Mouse (Mus musculus) MEL (cell line): ENCODE data around the gene Ap3b2. TPM values are rescaled to one million over a fixed set of nuclear protein-coding genes. Genes with fewer than 3 reads are reported as not detected.

Experiments used
- DNase-seq: peaks from one replicate; pipeline ENCODE4 v3.0.0; 2011; ENCODE audit warnings: low read depth, low spot score
- H3K27ac ChIP-seq: 2 replicates; pipeline ENCODE4 v1.5.1; 2012; ENCODE audit warnings: low read depth, mild to moderate bottlenecking, control low read depth, low read length, moderate library complexity; ENCODE audit not compliant: control insufficient read depth
- H3K27me3 ChIP-seq, 2 experiments: fragments of 150-350 bp in 1 of 2; sonication (generic) in 1 of 2; 2 replicates each; pipeline ENCODE4 v1.6.1; 2012; ENCODE audit warnings: low read length in 2 of 2, mild to moderate bottlenecking in 2 of 2, improper control_type of control experiment in 1 of 2, moderate library complexity in 1 of 2; ENCODE audit not compliant: insufficient read depth in 2 of 2, control insufficient read depth in 1 of 2
- H3K36me3 ChIP-seq, 2 experiments: 2 replicates each; pipeline ENCODE4 v1.6.1; 2012 to 2014; ENCODE audit warnings: low read length in 2 of 2, improper control_type of control experiment in 1 of 2, inconsistent platforms in 1 of 2, mild to moderate bottlenecking in 1 of 2; ENCODE audit not compliant: insufficient read depth in 2 of 2, control insufficient read depth in 1 of 2
- H3K4me1 ChIP-seq, 2 experiments: fragments of 150-350 bp in 1 of 2; sonication (generic) in 1 of 2; 2 replicates each; pipeline ENCODE4 v1.6.1; 2012; ENCODE audit warnings: low read length in 2 of 2, improper control_type of control experiment in 1 of 2, mild to moderate bottlenecking in 1 of 2; ENCODE audit not compliant: insufficient read depth in 2 of 2, control insufficient read depth in 1 of 2
- H3K4me3 ChIP-seq, 2 experiments: fragments of 150-350 bp in 1 of 2; sonication (generic) in 1 of 2; 2 replicates each; pipeline ENCODE4 v1.5.1; 2012; ENCODE audit warnings: low read depth in 2 of 2, low read length in 2 of 2, mild to moderate bottlenecking in 2 of 2, moderate library complexity in 2 of 2, control low read depth in 1 of 2, improper control_type of control experiment in 1 of 2; ENCODE audit not compliant: control insufficient read depth in 1 of 2, insufficient read depth in 1 of 2
- H3K79me2 ChIP-seq: 2 replicates; pipeline ENCODE4 v1.6.1; 2012; ENCODE audit warnings: mild to moderate bottlenecking, low read length, moderate library complexity; ENCODE audit not compliant: control insufficient read depth, poor library complexity, insufficient read depth
- H3K9ac ChIP-seq: 2 replicates; pipeline ENCODE4 v1.6.1; 2012; ENCODE audit warnings: low read depth, mild to moderate bottlenecking, control low read depth, low read length, moderate library complexity; ENCODE audit not compliant: control insufficient read depth, poor library complexity, severe bottlenecking
- H3K9me3 ChIP-seq: fragments of 150-350 bp; sonication (generic); replicated peaks from 2 replicates; pipeline ENCODE4 v1.6.1; 2012; ENCODE audit warnings: mild to moderate bottlenecking, low read length, improper control_type of control experiment, moderate library complexity; ENCODE audit not compliant: insufficient read depth
- EP300 ChIP-seq, 2 experiments: IDR thresholded peaks; 2 replicates each; pipeline ENCODE4 v1.6.1; 2011; ENCODE audit warnings: improper control_type of control experiment in 2 of 2, low read length in 2 of 2, low read depth in 1 of 2, mild to moderate bottlenecking in 1 of 2
- ETS1 ChIP-seq: IDR thresholded peaks from 2 replicates; pipeline ENCODE4 v1.6.1; 2012; ENCODE audit warnings: low read depth, mild to moderate bottlenecking, inconsistent platforms, low read length, improper control_type of control experiment, moderate library complexity
- GABPA ChIP-seq: IDR thresholded peaks from 2 replicates; pipeline ENCODE4 v1.6.1; 2012; ENCODE audit warnings: low read depth, mild to moderate bottlenecking, inconsistent platforms, low read length, improper control_type of control experiment, moderate library complexity
- MAX ChIP-seq: IDR thresholded peaks from 2 replicates; pipeline ENCODE4 v1.6.1; 2011; ENCODE audit warnings: low read length, improper control_type of control experiment
- POLR2A ChIP-seq, 2 experiments: IDR thresholded peaks; 2 replicates each; pipeline ENCODE4 v1.6.1; 2011 to 2012; ENCODE audit warnings: low read length in 2 of 2, mild to moderate bottlenecking in 2 of 2, control low read depth in 1 of 2, improper control_type of control experiment in 1 of 2, low read depth in 1 of 2, moderate library complexity in 1 of 2; ENCODE audit not compliant: control insufficient read depth in 1 of 2, insufficient read depth in 1 of 2, poor library complexity in 1 of 2
- SIN3A ChIP-seq: IDR thresholded peaks from 2 replicates; pipeline ENCODE4 v1.6.1; 2012; ENCODE audit warnings: low read length, improper control_type of control experiment, inconsistent platforms
- TBP ChIP-seq: IDR thresholded peaks from 2 replicates; pipeline ENCODE4 v1.8.0; 2011; ENCODE audit warnings: low read depth, low read length, improper control_type of control experiment
- UBTF ChIP-seq: IDR thresholded peaks from 2 replicates; pipeline ENCODE4 v1.6.1; 2012; ENCODE audit warnings: low read depth, mild to moderate bottlenecking, inconsistent platforms, low read length, improper control_type of control experiment, moderate library complexity, borderline replicate concordance; ENCODE audit not compliant: insufficient read depth
- ZMIZ1 ChIP-seq: IDR thresholded peaks from 2 replicates; pipeline ENCODE4 v1.6.1; 2012; ENCODE audit warnings: low read depth, mild to moderate bottlenecking, inconsistent platforms, low read length, improper control_type of control experiment, moderate library complexity
- ZNF384 ChIP-seq: IDR thresholded peaks from 2 replicates; pipeline ENCODE4 v1.6.1; 2012; ENCODE audit warnings: low read depth, mild to moderate bottlenecking, inconsistent platforms, low read length, improper control_type of control experiment
- polyA plus RNA-seq, 2 experiments: library from polyadenylated mRNA; stranded (reverse) in 1 of 2; unstranded in 1 of 2; fragments of >175 nt in 1 of 2; fragments of >200 nt in 1 of 2; gene quantifications; 2 replicates each; pipeline versions ENCODE4 v1.2.1 to v1.2.4; 2012; ENCODE audit warnings: low replicate concordance in 2 of 2, low read depth in 1 of 2; ENCODE audit not compliant: insufficient read length in 2 of 2, insufficient read depth in 1 of 2, missing spikeins in 1 of 2
- total RNA-seq: library from RNA; depleted of rRNA; stranded (reverse); fragments of 300-350 nt; gene quantifications from 2 replicates; pipeline ENCODE4 v1.2.3, GENCODE M21; 2012; rRNA removed

The Ap3b2 gene
- total and polyA plus RNA-seq, 3 experiments, result not detected

DNA sequence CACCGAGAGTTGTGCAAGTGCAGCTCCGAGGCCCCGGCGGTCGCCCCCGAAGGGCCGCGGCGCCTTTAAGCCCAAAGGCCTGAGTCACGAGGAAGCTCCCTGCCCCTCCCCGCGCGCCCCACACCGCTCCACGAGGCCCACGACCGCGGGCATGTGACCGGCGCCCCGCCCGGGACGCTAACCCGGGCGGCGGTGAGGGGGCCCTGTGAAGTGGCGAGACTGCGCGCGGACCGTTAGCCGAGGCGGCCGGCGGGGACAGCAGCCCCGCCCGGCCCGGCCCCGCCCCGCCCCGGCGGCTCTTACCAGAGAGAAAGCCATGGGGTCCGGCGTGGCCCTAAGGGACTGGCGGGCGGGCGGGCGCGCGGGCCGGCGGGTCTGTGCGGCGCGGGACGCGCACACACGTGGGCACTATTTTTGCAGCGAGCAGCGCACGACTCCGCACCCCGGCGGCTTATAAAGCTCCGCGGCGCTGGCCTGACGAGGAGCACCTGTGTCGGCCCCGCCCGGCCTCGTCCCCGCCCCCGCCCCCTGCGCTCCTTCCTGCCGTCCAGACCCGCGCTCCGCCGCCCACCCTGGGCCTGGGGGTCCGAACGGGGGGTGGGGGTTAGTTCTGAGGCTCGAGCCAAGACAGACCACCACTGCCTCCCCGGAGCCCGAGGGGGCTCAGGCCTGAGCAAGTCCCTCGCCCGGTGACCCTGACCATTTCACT, 39.2 kb downstream of the Ap3b2 start (continued):
- TF ChIP-seq ETS1, result no peak
- TF ChIP-seq MAX, result no peak
- TF ChIP-seq POLR2A (IDR thresholded peaks at IDR 0.05; ENCODE audit: control insufficient read depth in 1 of 2, insufficient read depth in 1 of 2, low read depth in 1 of 2, low read length in 2 of 2, poor library complexity in 1 of 2), result no peak; a peak in 1 of 4 replicates

DNA sequence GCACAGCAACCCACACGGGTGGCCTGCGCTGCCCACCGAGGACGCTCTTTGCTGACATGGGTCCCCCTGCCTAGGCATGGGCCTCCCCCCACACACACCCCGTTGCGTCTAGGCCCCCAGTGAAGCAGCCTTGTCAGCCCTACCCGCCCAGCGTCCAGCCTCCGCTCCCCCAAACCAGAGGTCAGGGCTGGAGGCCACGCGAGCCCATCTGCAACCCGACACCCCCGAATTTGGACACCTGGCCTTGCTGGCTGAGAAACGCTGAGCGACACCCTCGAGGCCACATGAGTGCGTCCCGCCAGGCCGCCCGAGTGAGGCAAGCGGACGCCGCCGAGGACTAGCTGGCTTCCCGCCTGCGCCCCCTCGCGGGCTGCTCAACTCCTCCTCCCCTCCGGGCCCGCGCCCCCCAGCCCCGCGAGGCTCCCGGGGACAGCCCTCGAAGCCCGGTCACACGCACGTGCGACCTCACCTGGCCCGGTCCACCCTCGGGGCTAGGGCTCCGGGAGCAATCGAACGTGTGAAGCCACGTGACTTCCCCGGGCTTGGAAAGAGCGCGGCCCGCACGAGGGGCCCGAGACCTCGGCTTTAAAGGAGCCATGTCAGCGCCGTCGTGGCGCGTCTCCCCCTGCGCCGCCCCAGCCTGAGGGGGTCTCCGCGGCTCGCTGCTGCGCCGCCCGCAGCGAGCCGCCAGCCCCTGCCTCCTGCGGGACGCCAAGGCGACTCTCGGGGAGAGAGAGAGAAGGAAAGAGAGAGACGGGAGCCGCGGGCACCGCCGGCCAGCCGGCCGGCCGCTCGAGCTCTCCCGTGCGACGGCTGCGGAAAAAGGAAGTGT, 40.1 kb downstream of the Ap3b2 start:
- TF ChIP-seq MAX (no peak), GABPA (no peak), ETS1 (no peak), UBTF (no peak), ZMIZ1 (no peak), EP300 (IDR thresholded peaks at IDR 0.05; ENCODE audit: low read depth in 1 of 2, low read length in 2 of 2) (no peak), TBP (no peak), SIN3A (no peak)
- no peaks in the 10 kb centered on the region for H3K4me1 ChIP-seq
- H3K9ac ChIP-seq, result no peak overlapping the region
- DNase-seq, result no peak
- H3K9me3 ChIP-seq, result no peaks in the 10 kb centered on the region
- no peak overlapping the region for H3K27ac ChIP-seq
- no peaks in the 10 kb centered on the region for H3K27me3 ChIP-seq
- H3K36me3 ChIP-seq, result no peaks in the 10 kb centered on the region
- no peaks in the 10 kb centered on the region for H3K79me2 ChIP-seq
- no peak overlapping the region for H3K4me3 ChIP-seq

DNA sequence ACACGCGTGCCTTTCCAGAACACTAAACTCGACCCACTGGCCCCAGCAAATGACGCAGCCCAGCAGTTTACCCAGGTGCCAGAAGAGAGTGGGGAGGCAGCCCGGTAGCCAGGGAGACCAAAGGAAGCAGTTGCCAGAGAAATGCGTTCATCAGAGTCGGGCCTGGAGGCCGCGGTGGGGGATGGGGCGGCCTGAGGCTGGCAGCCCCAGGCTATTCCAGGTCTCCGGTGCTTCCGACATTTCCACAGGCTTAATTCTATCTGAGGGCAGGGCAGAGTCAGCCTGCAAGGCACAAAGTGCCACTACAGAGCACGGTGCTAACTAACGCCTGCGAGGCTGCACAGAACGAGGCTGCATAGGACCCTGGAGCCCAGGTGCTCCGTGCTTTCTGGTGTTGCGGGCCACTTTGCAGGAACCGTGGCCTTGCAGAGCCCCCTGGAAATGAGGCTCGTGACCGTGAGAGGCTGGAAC, 40.7 kb downstream of the Ap3b2 start:
- Histone ChIP-seq H3K27ac (no peak overlapping the region), H3K9ac (no peak overlapping the region), H3K27me3 (peaks cover 0 to 1% of the 10 kb centered on the region in 2 experiments; a peak in 1 of 4 replicates), H3K9me3 (no peaks in the 10 kb centered on the region), H3K36me3 (no peaks in the 10 kb centered on the region), H3K4me1 (no peaks in the 10 kb centered on the region), H3K4me3 (no peak overlapping the region), H3K79me2 (no peaks in the 10 kb centered on the region)
- TF ChIP-seq ZNF384, result no peak
- DNase-seq, result no peak

Other genes starting within 250 kb of the Ap3b2 start
- gene Rps17, start 148.7 kb downstream of the Ap3b2 start, total RNA-seq, result 3,976 and 4,252 TPM in 2 replicates
- over 10,000 TPM in 1 of 2 experiments, 1,000 to 10,000 TPM in 1; 2,738 to 10,538 TPM for gene Rps17, start 148.7 kb downstream of the Ap3b2 start, polyA plus RNA-seq
- not detected in 2 replicates for gene Cpeb1, start 38.5 kb downstream of the Ap3b2 start, total RNA-seq
- not detected for gene Cpeb1, start 38.5 kb downstream of the Ap3b2 start, polyA plus RNA-seq
- gene BC048679, start 4.4 kb upstream of the Ap3b2 start, total RNA-seq, result not detected in 2 replicates
- not detected for gene BC048679, start 4.4 kb upstream of the Ap3b2 start, polyA plus RNA-seq
- gene Fsd2, start 73.0 kb upstream of the Ap3b2 start, total RNA-seq, result not detected in 2 replicates
- gene Fsd2, start 73.0 kb upstream of the Ap3b2 start, polyA plus RNA-seq, result under 1 TPM in 1 of 2 experiments, not detected in 1; 0.03 TPM
- gene Whamm, start 77.3 kb upstream of the Ap3b2 start, total RNA-seq, result 9.4 and 11.1 TPM in 2 replicates
- gene Whamm, start 77.3 kb upstream of the Ap3b2 start, polyA plus RNA-seq, result 10 to 100 TPM in 1 of 2 experiments, not detected in 1; 22.9 TPM
- 18.4 and 19.4 TPM in 2 replicates for gene Homer2, start 213.6 kb upstream of the Ap3b2 start, total RNA-seq
- 10 to 100 TPM in 1 of 2 experiments, not detected in 1; 39.0 TPM for gene Homer2, start 213.6 kb upstream of the Ap3b2 start, polyA plus RNA-seq